Mouse (Mus musculus): ENCODE measurements around the gene Rsf1. TPM values are rescaled to one million over a fixed set of nuclear protein-coding genes. Genes with fewer than 3 reads are reported as not detected.

Rsf1 gene
- total RNA-seq, 1 experiment from 2014 or later, result 75.8 TPM

DNA sequence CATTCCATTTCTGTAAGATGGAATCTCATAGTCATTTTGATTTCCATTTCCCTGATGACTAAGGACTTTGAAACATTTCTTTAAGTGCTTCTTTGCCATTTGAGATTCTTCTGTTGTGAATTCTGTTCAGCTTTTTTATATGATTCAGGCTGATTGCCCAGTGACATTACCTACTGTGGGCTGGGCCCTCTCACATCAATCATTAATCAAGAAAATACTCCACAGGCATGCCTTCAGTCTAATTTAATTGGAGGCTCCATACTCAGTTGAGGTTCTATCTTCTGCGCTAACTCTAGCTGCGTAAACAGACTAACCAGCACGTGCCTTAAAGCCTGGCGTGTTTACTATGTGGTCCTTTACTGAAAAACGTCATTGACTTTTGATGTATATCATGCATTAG, 41.7 kb downstream of the Rsf1 start:
- ATAC-seq (replicated peaks in 1 of 2; ENCODE audit: insufficient read depth in 1 of 2, low FRiP score in 2 of 2, low TSS enrichment in 1 of 2, low read depth in 1 of 2, poor library complexity in 2 of 2, severe bottlenecking in 2 of 2), result no peak

DNA sequence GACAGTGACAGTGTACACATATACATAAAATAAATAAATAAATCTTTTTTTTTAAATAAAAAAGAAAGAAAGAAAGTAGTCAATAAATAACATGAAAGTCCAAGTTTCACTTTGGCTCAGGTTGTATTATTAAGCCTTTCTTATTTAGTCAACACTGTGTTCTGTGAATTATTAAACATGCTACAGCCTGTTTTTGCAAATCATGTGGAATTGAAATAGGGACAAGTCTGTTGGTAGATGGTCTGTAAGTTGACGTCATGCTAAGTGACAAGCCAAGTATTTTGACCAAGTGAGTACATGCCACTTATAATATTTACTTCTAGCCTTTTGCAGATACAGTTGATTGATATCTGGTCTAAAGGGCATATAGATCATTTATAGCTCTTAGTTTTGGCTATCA, 43.0 kb downstream of the Rsf1 start:
- no peak for ATAC-seq (replicated peaks in 1 of 2; ENCODE audit: insufficient read depth in 1 of 2, low FRiP score in 2 of 2, low TSS enrichment in 1 of 2, low read depth in 1 of 2, poor library complexity in 2 of 2, severe bottlenecking in 2 of 2)

DNA sequence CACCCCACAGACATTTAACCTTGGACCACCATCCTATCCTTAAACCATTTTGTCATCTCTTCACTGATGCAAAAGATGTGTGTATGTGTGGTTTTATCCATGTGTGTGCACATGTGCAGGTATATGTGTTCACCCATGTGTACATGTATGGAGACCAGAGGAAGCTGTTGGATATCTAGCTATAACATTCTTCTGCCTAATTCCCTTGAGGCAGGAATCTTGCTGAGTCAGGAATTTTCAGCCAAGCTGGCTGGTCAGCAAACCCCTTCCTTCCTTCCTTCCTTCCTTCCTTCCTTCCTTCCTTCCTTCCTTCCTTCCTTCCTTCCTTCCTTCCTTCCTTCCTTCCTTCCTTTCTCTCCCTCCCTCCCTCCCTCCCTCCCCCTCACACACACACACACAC, 43.7 kb downstream of the Rsf1 start:
- ATAC-seq (replicated peaks in 1 of 2; ENCODE audit: insufficient read depth in 1 of 2, low FRiP score in 2 of 2, low TSS enrichment in 1 of 2, low read depth in 1 of 2, poor library complexity in 2 of 2, severe bottlenecking in 2 of 2), result no peak

DNA sequence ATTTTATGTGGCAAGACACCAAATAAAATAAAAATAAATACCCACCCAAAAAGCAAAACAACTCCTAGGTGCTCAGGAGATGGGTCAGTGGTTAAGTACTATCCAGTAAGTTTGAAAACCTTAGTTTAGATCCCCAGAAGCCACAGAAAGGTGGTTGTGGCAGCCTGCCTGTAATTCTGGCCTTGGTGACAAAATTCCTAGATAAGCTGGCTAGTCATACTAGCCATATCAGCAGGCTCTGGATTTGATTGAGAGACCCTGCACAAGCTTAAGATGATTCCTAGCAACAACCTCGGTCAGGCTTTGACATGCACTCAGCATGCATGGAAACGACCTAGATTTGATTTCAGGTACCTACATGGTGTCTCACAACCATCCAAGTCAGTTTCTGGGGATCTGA, 49.7 kb downstream of the Rsf1 start:
- no peak for ATAC-seq (replicated peaks in 1 of 2; ENCODE audit: insufficient read depth in 1 of 2, low FRiP score in 2 of 2, low TSS enrichment in 1 of 2, low read depth in 1 of 2, poor library complexity in 2 of 2, severe bottlenecking in 2 of 2)

DNA sequence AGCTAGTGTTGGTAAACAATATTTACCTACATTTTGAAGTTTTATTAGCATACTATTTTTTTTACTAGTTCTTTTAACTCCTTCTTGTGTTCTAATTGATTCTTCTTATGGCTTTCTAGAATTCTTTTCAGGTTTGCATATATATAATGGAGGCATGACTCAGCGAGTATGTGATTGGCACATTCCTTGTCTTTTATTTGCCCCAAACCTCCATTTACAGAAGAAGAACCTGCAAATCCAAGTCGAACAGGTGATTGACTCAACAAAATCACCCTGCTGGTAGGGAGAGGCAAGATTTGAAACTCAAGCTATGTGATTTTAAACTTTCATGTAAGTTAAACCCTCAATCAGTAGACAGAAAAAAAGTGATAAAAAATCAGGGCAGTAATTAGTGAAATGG, 51.6 kb downstream of the Rsf1 start:
- ATAC-seq (replicated peaks in 1 of 2; ENCODE audit: insufficient read depth in 1 of 2, low FRiP score in 2 of 2, low TSS enrichment in 1 of 2, low read depth in 1 of 2, poor library complexity in 2 of 2, severe bottlenecking in 2 of 2), result no peak

DNA sequence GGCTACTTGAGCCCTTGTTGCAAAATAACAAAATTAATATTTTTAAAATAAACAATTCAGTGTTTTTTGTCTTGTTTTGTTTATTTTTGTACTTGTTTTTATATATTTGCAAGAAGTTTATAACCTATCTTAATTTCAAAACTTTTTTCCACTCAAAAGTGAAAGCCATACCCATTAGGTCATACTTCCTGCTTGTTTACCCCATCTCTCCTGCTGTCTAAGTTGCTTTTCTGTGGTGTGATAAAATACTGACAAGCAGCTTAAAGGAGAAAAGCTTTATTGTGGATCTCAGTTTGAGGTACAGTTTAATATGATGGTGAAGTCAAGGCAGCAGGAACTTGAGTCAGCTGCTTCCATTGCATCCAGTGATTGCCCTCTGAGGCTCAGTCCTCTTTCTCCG, 53.2 kb downstream of the Rsf1 start:
- ATAC-seq (replicated peaks in 1 of 2; ENCODE audit: insufficient read depth in 1 of 2, low FRiP score in 2 of 2, low TSS enrichment in 1 of 2, low read depth in 1 of 2, poor library complexity in 2 of 2, severe bottlenecking in 2 of 2), result no peak

DNA sequence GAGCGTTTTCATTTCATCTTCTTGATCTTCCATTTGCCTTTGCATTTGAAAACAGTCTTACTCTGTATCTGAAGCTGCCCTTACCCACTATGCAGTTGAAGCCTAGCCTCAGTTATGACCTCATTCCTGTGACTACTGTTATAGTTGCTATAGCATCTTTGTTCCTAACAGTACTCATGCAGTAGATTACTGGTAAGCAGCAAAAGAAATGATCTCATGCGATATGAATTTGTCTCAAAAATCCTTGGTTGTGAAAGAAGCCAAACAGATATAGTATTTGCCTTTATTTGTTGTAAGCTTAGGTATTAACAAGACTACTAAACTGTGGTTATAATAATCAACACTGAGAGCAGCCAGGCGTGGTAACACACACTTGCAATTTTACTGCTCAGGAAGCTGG, 65.4 kb downstream of the Rsf1 start:
- ATAC-seq (replicated peaks in 1 of 2; ENCODE audit: insufficient read depth in 1 of 2, low FRiP score in 2 of 2, low TSS enrichment in 1 of 2, low read depth in 1 of 2, poor library complexity in 2 of 2, severe bottlenecking in 2 of 2), result no peak

DNA sequence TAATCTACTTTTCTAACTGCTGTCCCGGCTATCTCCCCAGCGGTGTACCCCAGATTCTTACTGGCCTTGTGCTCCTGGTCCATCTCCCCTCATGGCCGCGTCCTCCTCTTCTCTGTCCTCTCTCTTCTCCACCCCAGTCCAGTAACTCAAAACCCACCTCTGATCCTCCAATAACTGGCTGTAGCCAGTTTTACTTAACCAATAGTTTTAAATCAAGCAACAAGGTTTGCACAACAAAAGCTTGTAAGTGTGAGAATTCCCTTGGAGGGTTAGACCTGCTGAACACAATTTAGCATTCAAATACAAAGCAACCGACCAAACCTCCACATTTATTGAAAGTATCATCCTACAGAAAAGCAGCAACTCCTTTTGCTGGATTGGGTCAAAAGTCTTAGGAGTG, 68.0 kb downstream of the Rsf1 start:
- no peak for ATAC-seq (replicated peaks in 1 of 2; ENCODE audit: insufficient read depth in 1 of 2, low FRiP score in 2 of 2, low TSS enrichment in 1 of 2, low read depth in 1 of 2, poor library complexity in 2 of 2, severe bottlenecking in 2 of 2)

DNA sequence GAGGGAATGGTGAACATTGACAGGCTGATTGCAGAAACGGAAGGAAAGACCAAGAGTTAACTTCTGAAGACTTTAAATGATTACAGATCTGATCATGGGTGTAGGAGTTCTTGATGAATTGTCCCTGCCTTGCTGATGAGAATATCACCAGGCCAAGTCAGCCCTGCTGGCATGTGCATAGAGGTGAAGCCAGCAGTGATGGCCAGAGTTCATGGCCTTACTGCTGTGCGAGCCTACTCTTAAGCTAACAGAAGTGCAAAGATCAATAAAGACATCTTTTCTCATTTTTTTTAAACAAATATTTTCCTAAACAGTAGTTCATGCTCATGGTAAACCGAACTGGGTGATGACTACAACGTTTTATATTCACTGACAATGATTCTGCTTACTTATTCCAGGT, 71.0 kb downstream of the Rsf1 start:
- no peak for ATAC-seq (replicated peaks in 1 of 2; ENCODE audit: insufficient read depth in 1 of 2, low FRiP score in 2 of 2, low TSS enrichment in 1 of 2, low read depth in 1 of 2, poor library complexity in 2 of 2, severe bottlenecking in 2 of 2)

DNA sequence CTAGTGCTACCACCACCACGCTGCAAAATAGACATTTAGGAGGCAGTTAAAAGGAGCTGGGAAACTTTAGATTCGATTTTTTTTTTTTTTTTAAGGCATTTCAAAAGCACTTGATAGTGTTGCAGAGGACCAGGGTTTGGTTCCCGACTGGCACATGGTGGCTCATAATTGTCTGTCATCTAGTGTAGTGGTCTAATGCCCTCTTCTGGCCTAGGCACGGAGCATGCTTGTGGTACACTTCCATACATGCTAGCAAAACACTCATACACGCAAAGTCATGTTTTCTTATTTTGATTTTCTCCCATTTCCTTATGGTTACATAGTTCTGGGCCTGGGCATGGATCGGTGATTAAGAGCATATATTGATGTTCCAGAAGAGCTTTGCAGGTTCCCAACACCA, 76.5 kb downstream of the Rsf1 start:
- no peak for ATAC-seq (replicated peaks in 1 of 2; ENCODE audit: insufficient read depth in 1 of 2, low FRiP score in 2 of 2, low TSS enrichment in 1 of 2, low read depth in 1 of 2, poor library complexity in 2 of 2, severe bottlenecking in 2 of 2)

DNA sequence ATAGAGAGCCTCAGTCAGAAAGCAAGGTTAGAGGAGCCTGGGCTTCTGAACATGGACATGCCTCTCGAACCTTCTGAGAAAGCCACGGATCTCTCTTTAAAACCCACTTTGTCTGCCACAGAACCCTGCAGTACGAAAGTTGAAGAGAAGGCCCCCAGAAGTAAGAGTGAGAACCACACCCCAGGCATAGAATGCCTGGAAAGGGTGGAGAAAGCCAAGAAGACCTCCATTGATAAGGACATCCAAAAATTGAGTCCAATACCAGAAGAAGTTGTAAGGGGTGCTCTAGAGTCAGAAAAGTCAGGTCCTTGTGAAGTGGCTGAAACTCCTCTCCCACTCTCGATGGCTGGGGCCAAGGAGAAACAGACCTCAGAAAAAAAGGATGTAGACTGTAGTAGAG, 81.9 kb downstream of the Rsf1 start:
- ATAC-seq (replicated peaks in 1 of 2; ENCODE audit: insufficient read depth in 1 of 2, low FRiP score in 2 of 2, low TSS enrichment in 1 of 2, low read depth in 1 of 2, poor library complexity in 2 of 2, severe bottlenecking in 2 of 2), result no peak

DNA sequence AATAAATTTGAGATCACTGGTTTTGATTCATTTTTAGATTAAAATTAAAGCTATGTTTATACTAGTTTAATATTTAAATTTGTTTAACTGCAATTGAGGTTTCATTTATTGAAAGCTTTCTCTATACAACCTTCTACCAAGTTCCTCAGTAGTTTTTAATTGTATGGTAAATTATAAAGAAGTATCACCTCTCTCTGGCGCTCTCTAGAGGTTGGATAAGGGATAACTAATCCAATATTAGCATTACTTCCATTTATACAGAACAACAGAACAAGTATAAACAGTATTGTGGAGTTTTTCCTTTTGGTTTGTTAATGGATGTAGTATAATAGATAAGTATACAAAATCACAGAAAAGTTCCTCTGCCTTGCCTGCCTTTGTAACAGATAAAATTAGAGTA, 99.5 kb downstream of the Rsf1 start:
- peak in 1 of 2 experiments; percentile 45; a peak in 2 of 4 replicates for ATAC-seq (replicated peaks in 1 of 2; ENCODE audit: insufficient read depth in 1 of 2, low FRiP score in 2 of 2, low TSS enrichment in 1 of 2, low read depth in 1 of 2, poor library complexity in 2 of 2, severe bottlenecking in 2 of 2)

DNA sequence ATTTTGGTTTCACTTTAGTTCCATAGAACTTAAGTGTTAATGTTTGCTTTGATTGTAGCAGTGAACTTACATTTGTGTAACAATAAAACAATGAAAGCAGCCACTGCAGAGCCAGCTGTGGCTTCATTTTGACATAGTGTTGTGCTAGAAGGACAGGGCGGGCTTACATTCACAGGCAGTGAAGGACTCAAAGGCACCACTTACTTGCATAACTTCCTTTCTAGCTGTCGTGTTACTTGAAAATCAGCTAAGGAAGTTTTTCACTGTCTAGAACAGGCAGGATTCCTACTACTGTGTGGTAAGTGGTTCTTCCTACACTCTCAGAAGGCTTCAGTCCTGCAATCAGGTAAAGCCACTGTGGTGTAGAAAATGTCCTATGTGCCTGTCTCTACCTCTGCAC, 108.1 kb downstream of the Rsf1 start:
- no peak for ATAC-seq (replicated peaks in 1 of 2; ENCODE audit: insufficient read depth in 1 of 2, low FRiP score in 2 of 2, low TSS enrichment in 1 of 2, low read depth in 1 of 2, poor library complexity in 2 of 2, severe bottlenecking in 2 of 2)

DNA sequence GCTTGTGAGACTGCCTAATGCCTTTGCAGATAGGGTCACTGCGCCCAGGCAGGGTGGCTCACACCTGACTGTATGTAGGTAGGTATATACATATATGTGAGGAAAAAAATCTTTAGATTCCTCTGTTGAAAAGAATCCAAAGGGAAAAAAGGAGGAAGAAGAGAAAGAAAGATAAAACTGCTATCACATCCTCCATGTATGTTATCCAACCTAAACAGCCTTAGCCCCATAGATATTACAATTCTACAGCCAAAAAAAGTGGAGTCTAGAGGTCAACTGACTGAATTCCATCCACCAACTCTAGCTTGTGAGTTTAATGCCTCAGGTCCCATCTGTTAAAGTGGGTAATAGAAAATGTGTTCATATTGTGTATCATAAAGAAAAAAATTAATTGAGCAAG, 115.8 kb downstream of the Rsf1 start:
- ATAC-seq (replicated peaks in 1 of 2; ENCODE audit: insufficient read depth in 1 of 2, low FRiP score in 2 of 2, low TSS enrichment in 1 of 2, low read depth in 1 of 2, poor library complexity in 2 of 2, severe bottlenecking in 2 of 2), result no peak

DNA sequence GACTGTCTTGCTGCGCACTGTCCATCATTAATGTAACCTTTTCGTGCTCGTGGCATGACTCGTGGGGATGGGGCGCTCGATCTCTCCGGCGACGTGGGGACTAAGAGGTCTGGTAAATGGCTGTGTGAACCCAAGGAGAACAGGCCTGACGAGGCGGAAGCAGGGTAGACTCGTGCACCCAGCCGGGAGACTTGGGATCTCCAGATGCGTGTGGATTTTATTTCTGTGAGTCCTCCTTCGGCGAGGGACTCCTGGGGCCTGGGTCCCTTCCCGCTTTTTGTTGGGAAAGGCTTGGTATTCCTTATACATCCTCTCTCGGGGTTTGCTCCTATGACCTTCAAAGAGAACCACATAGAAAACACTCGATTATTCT, 116.4 kb downstream of the Rsf1 start:
- peak in 1 of 2 experiments; percentile 21; a peak in 1 of 4 replicates for ATAC-seq (replicated peaks in 1 of 2; ENCODE audit: insufficient read depth in 1 of 2, low FRiP score in 2 of 2, low TSS enrichment in 1 of 2, low read depth in 1 of 2, poor library complexity in 2 of 2, severe bottlenecking in 2 of 2)

DNA sequence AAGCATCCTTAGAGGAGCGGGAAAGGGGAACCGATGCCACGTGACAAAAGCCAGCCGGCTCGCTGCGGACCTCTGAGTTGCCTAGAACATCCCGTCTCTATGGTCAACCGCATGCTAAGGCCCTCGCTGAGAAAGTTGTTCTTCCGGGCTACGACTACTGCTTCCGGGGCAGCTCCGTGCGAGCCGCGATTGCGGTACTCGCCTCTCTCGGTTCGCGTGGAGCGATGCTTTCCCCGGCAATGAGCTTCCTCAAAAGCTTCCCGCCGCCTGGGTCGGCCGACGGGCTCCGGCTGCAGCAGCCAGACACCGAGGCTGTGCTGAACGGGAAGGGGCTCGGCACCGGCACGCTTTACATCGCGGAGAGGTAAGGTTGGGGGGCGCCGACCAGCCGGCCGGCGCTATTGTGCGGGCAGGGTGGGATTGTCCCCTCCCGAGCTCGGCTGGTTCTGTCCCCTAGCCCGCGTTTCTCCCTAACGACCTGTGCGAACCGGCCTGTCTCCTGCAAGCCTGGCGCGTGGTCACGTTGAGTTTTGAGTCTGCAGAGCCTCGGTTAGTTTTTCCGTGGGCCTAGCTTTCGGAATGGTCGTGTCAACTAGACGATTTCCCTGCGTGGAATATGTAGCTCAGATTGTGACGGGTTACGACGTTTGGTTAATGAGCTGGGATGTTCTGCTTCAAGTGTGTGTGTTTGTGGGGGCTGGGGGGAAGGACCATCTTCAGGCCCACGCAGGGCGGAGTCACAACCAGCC, 117.0 kb downstream of the Rsf1 start, which contains the start of gene Clns1a:
TSS of gene Clns1a (plus strand) at position 129 of the 749 bp plus-strand sequence.
- peak; percentile 95 to 99 for ATAC-seq (replicated peaks in 1 of 2; ENCODE audit: insufficient read depth in 1 of 2, low FRiP score in 2 of 2, low TSS enrichment in 1 of 2, low read depth in 1 of 2, poor library complexity in 2 of 2, severe bottlenecking in 2 of 2)

DNA sequence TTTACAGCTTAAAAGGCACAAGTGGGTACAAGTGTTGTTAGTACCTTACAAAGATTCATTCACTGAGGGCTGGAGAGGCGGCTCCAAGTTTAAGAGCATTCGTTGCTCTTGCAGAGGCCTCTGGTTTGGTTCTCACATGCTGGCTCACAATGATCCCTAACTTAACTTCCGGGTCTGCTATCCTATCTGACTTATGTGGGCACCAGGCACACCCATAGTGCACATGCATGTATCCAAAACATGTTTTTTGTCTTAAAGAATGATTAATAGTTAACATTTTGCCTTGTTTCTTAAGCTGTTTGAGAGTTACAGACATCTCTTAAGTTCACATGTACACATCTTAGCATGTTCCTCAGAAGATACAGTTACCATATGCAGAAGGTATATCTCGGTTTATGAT, 120.5 kb downstream of the Rsf1 start:
- no peak for ATAC-seq (replicated peaks in 1 of 2; ENCODE audit: insufficient read depth in 1 of 2, low FRiP score in 2 of 2, low TSS enrichment in 1 of 2, low read depth in 1 of 2, poor library complexity in 2 of 2, severe bottlenecking in 2 of 2)

DNA sequence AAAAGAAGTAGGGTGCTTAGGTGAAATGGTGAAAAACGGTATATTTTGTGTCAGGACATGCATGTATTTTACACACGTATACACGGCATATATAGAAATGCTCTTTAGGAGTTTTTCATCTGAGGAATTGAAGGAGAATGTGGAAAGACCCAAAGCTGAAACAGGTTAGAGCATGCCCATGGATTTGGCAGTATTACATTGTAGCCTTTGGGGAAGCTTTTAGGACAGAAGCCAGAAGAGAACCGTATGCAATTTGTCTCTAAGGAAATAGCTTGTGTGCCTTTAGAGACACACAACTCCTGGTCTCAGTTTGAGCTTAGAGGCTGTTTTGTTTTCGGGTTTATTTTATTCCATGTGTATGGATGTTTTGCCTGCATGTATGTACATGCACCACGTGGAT, 121.4 kb downstream of the Rsf1 start:
- ATAC-seq (replicated peaks in 1 of 2; ENCODE audit: insufficient read depth in 1 of 2, low FRiP score in 2 of 2, low TSS enrichment in 1 of 2, low read depth in 1 of 2, poor library complexity in 2 of 2, severe bottlenecking in 2 of 2), result no peak

DNA sequence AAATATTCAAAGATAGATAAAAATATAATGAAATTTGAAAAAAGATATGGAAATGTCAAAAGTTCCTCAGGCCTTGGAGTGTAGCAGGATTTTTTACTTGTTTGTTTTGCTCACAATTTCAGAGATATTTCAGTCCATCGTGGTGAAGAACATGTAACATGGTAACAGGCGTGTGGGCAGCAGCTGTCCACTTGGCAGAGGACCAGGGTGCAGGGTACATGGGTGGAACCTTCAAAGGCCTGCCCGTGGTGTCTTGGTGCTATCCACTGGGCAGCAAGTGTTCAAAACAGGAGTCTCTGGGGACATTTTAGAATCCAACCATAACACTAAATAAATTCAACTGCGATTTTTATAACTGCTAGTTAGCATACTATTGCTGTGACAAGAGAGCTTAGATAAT, 127.4 kb downstream of the Rsf1 start:
- ATAC-seq (replicated peaks in 1 of 2; ENCODE audit: insufficient read depth in 1 of 2, low FRiP score in 2 of 2, low TSS enrichment in 1 of 2, low read depth in 1 of 2, poor library complexity in 2 of 2, severe bottlenecking in 2 of 2), result no peak

All from hematopoietic stem cell, adult 5-6 weeks (primary cell).